Mouse (Mus musculus) stomach, embryonic 16.5 days (tissue): ENCODE measurements around the gene Casz1. TPM values are rescaled to one million over a fixed set of nuclear protein-coding genes. Genes with fewer than 3 reads are reported as not detected.
A peak's percentile ranks its signal among the peaks of the same experiment; 100 is the strongest.

ENCODE experiments used
- ATAC-seq: fragments of 200-750 bp; cut with Nextera tagmentation; 2 replicates; pipeline ENCODE4 v1.8.0; 2017; ENCODE audit warnings: moderate number of reproducible peaks, moderate TSS enrichment; ENCODE audit not compliant: insufficient read depth, low FRiP score
- H3K27ac ChIP-seq: fragments of 300-500 bp; sonication (generic); 2 replicates; pipeline ENCODE4 v1.5.1; 2014; ENCODE audit warnings: low read length
- H3K27me3 ChIP-seq: fragments of 300-500 bp; sonication (generic); 2 replicates; pipeline ENCODE4 v1.6.1; 2014; ENCODE audit warnings: low read length, control low read depth, mixed read lengths; ENCODE audit not compliant: control insufficient read depth, insufficient read depth
- H3K36me3 ChIP-seq: fragments of 300-500 bp; sonication (generic); 2 replicates; pipeline ENCODE4 v1.6.1; 2014; ENCODE audit warnings: low read length; ENCODE audit not compliant: control insufficient read depth, insufficient read depth
- H3K4me1 ChIP-seq: fragments of 300-500 bp; sonication (generic); 2 replicates; pipeline ENCODE4 v1.6.1; 2014; ENCODE audit warnings: low read length, control low read depth, mixed read lengths; ENCODE audit not compliant: control insufficient read depth, insufficient read depth
- H3K4me2 ChIP-seq: fragments of 300-500 bp; sonication (generic); 2 replicates; pipeline ENCODE4 v1.6.1; 2014; ENCODE audit warnings: low read depth, low read length, mixed read lengths
- H3K4me3 ChIP-seq: fragments of 300-500 bp; sonication (generic); replicated peaks from 2 replicates; pipeline ENCODE4 v1.5.1; 2014; ENCODE audit warnings: mild to moderate bottlenecking, low read length
- H3K9ac ChIP-seq: fragments of 300-500 bp; sonication (generic); 2 replicates; pipeline ENCODE4 v1.6.1; 2014; ENCODE audit warnings: low read length
- H3K9me3 ChIP-seq: fragments of 300-500 bp; sonication (generic); replicated peaks from 2 replicates; pipeline ENCODE4 v1.6.1; 2016; ENCODE audit warnings: low read length, control low read depth; ENCODE audit not compliant: control insufficient read depth
- WGBS: fragments of 180-500 bp; shearing (Covaris S2); extraction: QIAGEN DNeasy Blood & Tissue Kit; methylation state at CpG from one replicate; pipeline ENCODE4 v1.1.7; 2014; 5-methylcytosine and 5-hydroxymethylcytosine counted together
- polyA plus RNA-seq: library from polyadenylated mRNA; unstranded; fragments of >200 nt; fragmentation: Nextera tagmentation; extraction: Ambion mirVana; gene quantifications from 2 replicates; pipeline ENCODE4 v1.2.1, GENCODE M21; 2015

Casz1 gene
- polyA plus RNA-seq, 1 experiment from 2014 or later, result 9.9 TPM

GRCm38 (mm10) chr4:148859415-148859814, 55.2 kb downstream of the Casz1 start:
- Histone ChIP-seq H3K4me2 (peak overlapping the region; percentile 10; the same call in 1 of the 2 replicates), H3K27me3 (peaks cover 6% of the 10 kb centered on the region; the same call in 1 of the 2 replicates), H3K27ac (no peak overlapping the region), H3K36me3 (no peaks in the 10 kb centered on the region), H3K9me3 (no peaks in the 10 kb centered on the region), H3K4me1 (peaks cover 17% of the 10 kb centered on the region), H3K9ac (no peak overlapping the region; the same call in 1 of the 2 replicates), H3K4me3 (0 out of 2 replicates have a peak overlapping the region, but pooled peaks have one; percentile 3)
- 55% methylated on average over 7 of the region's 7 CpGs for WGBS
- no peak for ATAC-seq

GRCm38 (mm10) chr4:148859906-148860491, 55.8 kb downstream of the Casz1 start:
- Histone ChIP-seq H3K4me3 (0 out of 2 replicates have a peak overlapping the region, but pooled peaks have one; percentile 3), H3K4me1 (peaks cover 17% of the 10 kb centered on the region), H3K9me3 (no peaks in the 10 kb centered on the region), H3K27ac (no peak overlapping the region), H3K4me2 (peak overlapping the region; percentile 10), H3K36me3 (no peaks in the 10 kb centered on the region), H3K27me3 (peaks cover 6% of the 10 kb centered on the region; the same call in 1 of the 2 replicates), H3K9ac (peak overlapping the region; percentile 1; the same call in 1 of the 2 replicates)
- 12% methylated on average over 27 of the region's 27 CpGs for WGBS
- no peak for ATAC-seq

GRCm38 (mm10) chr4:148860636-148861035, 56.4 kb downstream of the Casz1 start:
- 65% methylated on average over 7 of the region's 7 CpGs for WGBS
- H3K27ac ChIP-seq, result no peak overlapping the region
- no peaks in the 10 kb centered on the region for H3K9me3 ChIP-seq
- H3K36me3 ChIP-seq, result no peaks in the 10 kb centered on the region
- no peak overlapping the region for H3K4me3 ChIP-seq
- peaks cover 15% of the 10 kb centered on the region for H3K4me1 ChIP-seq
- ATAC-seq, result no peak
- peak overlapping the region; percentile 1; the same call in 1 of the 2 replicates for H3K9ac ChIP-seq
- H3K27me3 ChIP-seq, result peaks cover 8% of the 10 kb centered on the region; the same call in 1 of the 2 replicates
- no peak overlapping the region for H3K4me2 ChIP-seq

- H3K9me3 ChIP-seq, result no peaks in the 10 kb centered on the region
- no peaks in the 10 kb centered on the region for H3K36me3 ChIP-seq
- H3K4me1 ChIP-seq, result peaks cover 7% of the 10 kb centered on the region; the same call in 1 of the 2 replicates
- no peak overlapping the region for H3K27ac ChIP-seq
- no peak overlapping the region for H3K9ac ChIP-seq
- H3K4me3 ChIP-seq, result no peak overlapping the region
- 21% methylated on average over 12 of the region's 12 CpGs for WGBS
- H3K27me3 ChIP-seq, result peaks cover 3% of the 10 kb centered on the region; the same call in 1 of the 2 replicates
- no peak for ATAC-seq
- no peak overlapping the region for H3K4me2 ChIP-seq
Measured at GRCm38 (mm10) chr4:148866812-148867470, 62.7 kb downstream of the Casz1 start.

GRCm38 (mm10) chr4:148867721-148868397, 63.6 kb downstream of the Casz1 start:
- ATAC-seq, result no peak
- peaks cover 12% of the 10 kb centered on the region for H3K4me1 ChIP-seq
- 84% methylated on average over 11 of the region's 11 CpGs for WGBS
- H3K27me3 ChIP-seq, result peaks cover 5% of the 10 kb centered on the region
- no peak overlapping the region for H3K4me2 ChIP-seq
- H3K4me3 ChIP-seq, result no peak overlapping the region
- no peak overlapping the region for H3K27ac ChIP-seq
- H3K9me3 ChIP-seq, result no peaks in the 10 kb centered on the region
- no peak overlapping the region for H3K9ac ChIP-seq
- H3K36me3 ChIP-seq, result no peaks in the 10 kb centered on the region

GRCm38 (mm10) chr4:148869566-148869965, 65.3 kb downstream of the Casz1 start:
- peaks cover 13% of the 10 kb centered on the region for H3K27me3 ChIP-seq
- no peaks in the 10 kb centered on the region for H3K9me3 ChIP-seq
- H3K27ac ChIP-seq, result no peak overlapping the region
- peaks cover 14% of the 10 kb centered on the region for H3K4me1 ChIP-seq
- no peak overlapping the region; the same call in 1 of the 2 replicates for H3K9ac ChIP-seq
- no peak overlapping the region for H3K4me2 ChIP-seq
- WGBS, result 81% methylated on average over 7 of the region's 7 CpGs
- ATAC-seq, result no peak
- H3K4me3 ChIP-seq, result no peak overlapping the region
- no peaks in the 10 kb centered on the region for H3K36me3 ChIP-seq

- no peak overlapping the region for H3K27ac ChIP-seq
- no peak for ATAC-seq
- WGBS, result 91% methylated on average over 4 of the region's 4 CpGs
Measured at GRCm38 (mm10) chr4:148870496-148870895, 66.3 kb downstream of the Casz1 start.

GRCm38 (mm10) chr4:148871751-148872334, 67.6 kb downstream of the Casz1 start:
- peak; percentile 61; the same call in 1 of the 2 replicates for ATAC-seq
- H3K4me2 ChIP-seq, result no peak overlapping the region
- no peak overlapping the region for H3K9ac ChIP-seq
- WGBS, result 37% methylated on average over 10 of the region's 10 CpGs
- no peak overlapping the region for H3K27ac ChIP-seq
- peaks cover 14% of the 10 kb centered on the region for H3K4me1 ChIP-seq
- peaks cover 9% of the 10 kb centered on the region for H3K27me3 ChIP-seq
- no peak overlapping the region for H3K4me3 ChIP-seq
- H3K9me3 ChIP-seq, result no peaks in the 10 kb centered on the region
- no peaks in the 10 kb centered on the region for H3K36me3 ChIP-seq

More at GRCm38 (mm10) chr4:148870496-148870895, 66.3 kb downstream of the Casz1 start:
- peaks cover 14% of the 10 kb centered on the region for H3K4me1 ChIP-seq
- no peak overlapping the region for H3K9ac ChIP-seq
- H3K4me2 ChIP-seq, result no peak overlapping the region
- H3K9me3 ChIP-seq, result no peaks in the 10 kb centered on the region
- peaks cover 12% of the 10 kb centered on the region for H3K27me3 ChIP-seq
- no peaks in the 10 kb centered on the region for H3K36me3 ChIP-seq
- no peak overlapping the region for H3K4me3 ChIP-seq
